Mouse (Mus musculus) ovary, postnatal 14 days (tissue): ENCODE measurements around the gene Agr2.

Experiments used
- DNase-seq: peaks from one replicate; pipeline ENCODE4 v3.0.0; 2022; ENCODE audit warnings: low spot score

Gene Agr2

GRCm38 (mm10) chr12:36027171-36027570 lies 34.5 kb downstream of the Agr2 start:
- DNase-seq, result no peak

- DNase-seq, result no peak
These were observed 36.4 kb downstream of the Agr2 start for GRCm38 (mm10) chr12:36028968-36029645.

GRCm38 (mm10) chr12:36029687-36030086 lies 37.0 kb downstream of the Agr2 start:
- no peak for DNase-seq

GRCm38 (mm10) chr12:36030660-36031363 lies 38.1 kb downstream of the Agr2 start:
- DNase-seq, result no peak

GRCm38 (mm10) chr12:36032419-36032818 lies 39.7 kb downstream of the Agr2 start:
- DNase-seq, result no peak

- DNase-seq, result no peak
These were observed 42.8 kb downstream of the Agr2 start for GRCm38 (mm10) chr12:36035501-36035900.

GRCm38 (mm10) chr12:36036121-36036520 lies 43.4 kb downstream of the Agr2 start:
- no peak for DNase-seq

GRCm38 (mm10) chr12:36036776-36037175 lies 44.1 kb downstream of the Agr2 start:
- no peak for DNase-seq

- DNase-seq, result no peak
These were observed 46.9 kb downstream of the Agr2 start for GRCm38 (mm10) chr12:36039541-36040084.

GRCm38 (mm10) chr12:36040571-36041280 lies 48.0 kb downstream of the Agr2 start:
- DNase-seq, result no peak

GRCm38 (mm10) chr12:36041281-36041589 lies 48.5 kb downstream of the Agr2 start:
- DNase-seq, result no peak

GRCm38 (mm10) chr12:36041703-36042347 lies 49.1 kb downstream of the Agr2 start:
- peak; percentile 16 for DNase-seq

- DNase-seq, result peak; percentile 65
These were observed 49.7 kb downstream of the Agr2 start, which contains the start of gene Tspan13 for GRCm38 (mm10) chr12:36042348-36042778. Gene Tspan13 (minus strand): TSS chr12:36042500.

GRCm38 (mm10) chr12:36044691-36045090 lies 52.0 kb downstream of the Agr2 start:
- no peak for DNase-seq

- DNase-seq, result no peak
These were observed 53.5 kb downstream of the Agr2 start for GRCm38 (mm10) chr12:36046196-36046595.

GRCm38 (mm10) chr12:36047593-36047992 lies 54.9 kb downstream of the Agr2 start:
- DNase-seq, result no peak

GRCm38 (mm10) chr12:36050276-36050675 lies 57.6 kb downstream of the Agr2 start:
- no peak for DNase-seq
